Mouse (Mus musculus) left cerebral cortex, postnatal 25 days (tissue): Measurements from ENCODE around the gene Zfp74. TPM values are rescaled to one million over a fixed set of nuclear protein-coding genes. Genes with fewer than 3 reads are reported as not detected.

Experiments
- DNase-seq, 2 experiments: peaks; one replicate each; pipeline ENCODE4 v3.0.0; 2022; ENCODE audit warnings: low spot score in 2 of 2, mixed read lengths in 1 of 2
- intact Hi-C: fragments of 180-260 bp; cut with DNase I; formaldehyde crosslinking; loops from one replicate; pipeline ENCODE4 v1.15.1; 2025
- microRNA-seq, 2 experiments: library from miRNA; unstranded; fragments of <30 nt; microRNA quantifications; one replicate each; pipeline ENCODE4 v1.2.0; 2022
- total RNA-seq, 2 experiments: library from RNA; stranded (reverse); gene quantifications; 2 replicates each; pipeline ENCODE4 v1.2.3; 2021

The Zfp74 gene
- total RNA-seq, 2 experiments from 2014 or later, result 16.7 to 17.9 TPM

GRCm38 (mm10) chr7:29892756-29893155 lies 61.1 kb downstream of the Zfp74 start:
- intact Hi-C loops, result no loop called here
- DNase-seq, result no peak

GRCm38 (mm10) chr7:29890501-29890900 lies 63.4 kb downstream of the Zfp74 start:
- intact Hi-C loops, result no loop called here
- DNase-seq, result no peak

GRCm38 (mm10) chr7:29880916-29881315 lies 73.0 kb downstream of the Zfp74 start:
- DNase-seq, result no peak
- intact Hi-C loops, result no loop called here

Small RNAs within 50 kb of the gene (microRNA-seq; reads per million reads assigned to microRNA genes)
- 0.25 to 2.4 reads per million in 2 experiments for gene Mir7668

Other genes starting within 250 kb of the Zfp74 start
- gene Catsperg2, start 227.1 kb downstream of the Zfp74 start, total RNA-seq, result under 1 TPM in 1 of 2 experiments, not detected in 1; 0.30 TPM
- gene Zfp84, start 185.5 kb downstream of the Zfp74 start, total RNA-seq, result 10 to 100 TPM; 15.7 to 17.6 TPM
- 10 to 100 TPM; 10.6 to 11.9 TPM for gene Zfp30, start 170.1 kb downstream of the Zfp74 start, total RNA-seq
- 10 to 100 TPM; 22.2 to 22.4 TPM for gene Zfp790, start 138.0 kb downstream of the Zfp74 start, total RNA-seq
- gene Zfp940, start 100.4 kb downstream of the Zfp74 start, total RNA-seq, result 10 to 100 TPM; 18.6 to 25.6 TPM
- 10 to 100 TPM; 14.2 to 14.4 TPM for gene Zfp420, start 94.1 kb downstream of the Zfp74 start, total RNA-seq
- gene Zfp27, start 47.5 kb downstream of the Zfp74 start, total RNA-seq, result 10 to 100 TPM; 18.5 to 21.6 TPM
- gene Zfp383, start 45.9 kb downstream of the Zfp74 start, total RNA-seq, result 1 to 10 TPM; 8.0 to 8.8 TPM
- gene Zfp568, start 29.9 kb upstream of the Zfp74 start, total RNA-seq, result 1 to 10 TPM; 3.8 to 6.4 TPM
- 1 to 10 TPM; 7.2 to 8.5 TPM for gene Zfp14, start 97.3 kb upstream of the Zfp74 start, total RNA-seq
- 1 to 10 TPM; 5.0 to 5.1 TPM for gene Zfp82, start 118.8 kb upstream of the Zfp74 start, total RNA-seq
- not detected for gene Gm26920, start 136.3 kb upstream of the Zfp74 start, total RNA-seq
- 1 to 10 TPM; 7.2 to 7.5 TPM for gene Zfp566, start 136.4 kb upstream of the Zfp74 start, total RNA-seq
- gene Zfp260, start 140.7 kb upstream of the Zfp74 start, total RNA-seq, result 10 to 100 TPM; 64.5 to 64.6 TPM
- gene Zfp382, start 167.9 kb upstream of the Zfp74 start, total RNA-seq, result 10 to 100 TPM; 34.9 to 36.0 TPM
- 10 to 100 TPM; 48.5 to 49.7 TPM for gene Zfp146, start 215.7 kb upstream of the Zfp74 start, total RNA-seq
- gene Cox7a1, start 230.1 kb upstream of the Zfp74 start, total RNA-seq, result 1 to 10 TPM; 5.5 to 6.0 TPM
- 100 to 1,000 TPM; 180 to 183 TPM for gene Capns1, start 244.7 kb upstream of the Zfp74 start, total RNA-seq